Mouse (Mus musculus) MEL (cell line): ENCODE results near the gene Tspan4. TPM values are rescaled to one million over a fixed set of nuclear protein-coding genes. Genes with fewer than 3 reads are reported as not detected.

Source experiments
- DNase-seq: peaks from one replicate; pipeline ENCODE4 v3.0.0; 2011; ENCODE audit warnings: low read depth, low spot score
- H3K27ac ChIP-seq: 2 replicates; pipeline ENCODE4 v1.5.1; 2012; ENCODE audit warnings: low read depth, mild to moderate bottlenecking, control low read depth, low read length, moderate library complexity; ENCODE audit not compliant: control insufficient read depth
- H3K27me3 ChIP-seq, 2 experiments: fragments of 150-350 bp in 1 of 2; sonication (generic) in 1 of 2; 2 replicates each; pipeline ENCODE4 v1.6.1; 2012; ENCODE audit warnings: low read length in 2 of 2, mild to moderate bottlenecking in 2 of 2, improper control_type of control experiment in 1 of 2, moderate library complexity in 1 of 2; ENCODE audit not compliant: insufficient read depth in 2 of 2, control insufficient read depth in 1 of 2
- H3K36me3 ChIP-seq, 2 experiments: 2 replicates each; pipeline ENCODE4 v1.6.1; 2012 to 2014; ENCODE audit warnings: low read length in 2 of 2, improper control_type of control experiment in 1 of 2, inconsistent platforms in 1 of 2, mild to moderate bottlenecking in 1 of 2; ENCODE audit not compliant: insufficient read depth in 2 of 2, control insufficient read depth in 1 of 2
- H3K4me1 ChIP-seq, 2 experiments: fragments of 150-350 bp in 1 of 2; sonication (generic) in 1 of 2; 2 replicates each; pipeline ENCODE4 v1.6.1; 2012; ENCODE audit warnings: low read length in 2 of 2, improper control_type of control experiment in 1 of 2, mild to moderate bottlenecking in 1 of 2; ENCODE audit not compliant: insufficient read depth in 2 of 2, control insufficient read depth in 1 of 2
- H3K4me3 ChIP-seq, 2 experiments: fragments of 150-350 bp in 1 of 2; sonication (generic) in 1 of 2; 2 replicates each; pipeline ENCODE4 v1.5.1; 2012; ENCODE audit warnings: low read depth in 2 of 2, low read length in 2 of 2, mild to moderate bottlenecking in 2 of 2, moderate library complexity in 2 of 2, control low read depth in 1 of 2, improper control_type of control experiment in 1 of 2; ENCODE audit not compliant: control insufficient read depth in 1 of 2, insufficient read depth in 1 of 2
- H3K79me2 ChIP-seq: 2 replicates; pipeline ENCODE4 v1.6.1; 2012; ENCODE audit warnings: mild to moderate bottlenecking, low read length, moderate library complexity; ENCODE audit not compliant: control insufficient read depth, poor library complexity, insufficient read depth
- H3K9ac ChIP-seq: 2 replicates; pipeline ENCODE4 v1.6.1; 2012; ENCODE audit warnings: low read depth, mild to moderate bottlenecking, control low read depth, low read length, moderate library complexity; ENCODE audit not compliant: control insufficient read depth, poor library complexity, severe bottlenecking
- H3K9me3 ChIP-seq: fragments of 150-350 bp; sonication (generic); replicated peaks from 2 replicates; pipeline ENCODE4 v1.6.1; 2012; ENCODE audit warnings: mild to moderate bottlenecking, low read length, improper control_type of control experiment, moderate library complexity; ENCODE audit not compliant: insufficient read depth
- CHD1 ChIP-seq: IDR thresholded peaks from 2 replicates; pipeline ENCODE4 v1.6.1; 2012; ENCODE audit warnings: low read depth, mild to moderate bottlenecking, inconsistent platforms, low read length, improper control_type of control experiment
- CTCF ChIP-seq, 3 experiments: IDR thresholded peaks in 2 of 3; conservative IDR thresholded peaks in 1 of 3; 2 replicates each; pipeline ENCODE4 v1.5.1; 2011 to 2012; ENCODE audit warnings: low read length in 3 of 3, low read depth in 2 of 3, mild to moderate bottlenecking in 2 of 3, improper control_type of control experiment in 1 of 3, inconsistent platforms in 1 of 3, mixed read lengths in 1 of 3, moderate library complexity in 1 of 3; ENCODE audit not compliant: control insufficient read depth in 1 of 3, insufficient read depth in 1 of 3, poor library complexity in 1 of 3, severe bottlenecking in 1 of 3
- ETS1 ChIP-seq: IDR thresholded peaks from 2 replicates; pipeline ENCODE4 v1.6.1; 2012; ENCODE audit warnings: low read depth, mild to moderate bottlenecking, inconsistent platforms, low read length, improper control_type of control experiment, moderate library complexity
- GATA1 ChIP-seq: IDR thresholded peaks from 2 replicates; pipeline ENCODE4 v1.6.1; 2011; ENCODE audit warnings: low read depth, low read length, improper control_type of control experiment
- JUND ChIP-seq: IDR thresholded peaks from 2 replicates; pipeline ENCODE4 v1.6.1; 2011; ENCODE audit warnings: low read depth, mild to moderate bottlenecking, improper control_type of control experiment, low read length
- MAX ChIP-seq: IDR thresholded peaks from 2 replicates; pipeline ENCODE4 v1.6.1; 2011; ENCODE audit warnings: low read length, improper control_type of control experiment
- MAZ ChIP-seq: IDR thresholded peaks from 2 replicates; pipeline ENCODE4 v1.6.1; 2012; ENCODE audit warnings: low read depth, mild to moderate bottlenecking, inconsistent platforms, low read length, improper control_type of control experiment
- MEF2A ChIP-seq: IDR thresholded peaks from 2 replicates; pipeline ENCODE4 v1.6.1; 2014; ENCODE audit warnings: low read depth, mild to moderate bottlenecking, inconsistent platforms, low read length, improper control_type of control experiment; ENCODE audit not compliant: poor library complexity, insufficient replicate concordance, severe bottlenecking; ENCODE audit errors: extremely low read depth
- NRF1 ChIP-seq: IDR thresholded peaks from 2 replicates; pipeline ENCODE4 v1.6.1; 2014; ENCODE audit warnings: low read depth, mild to moderate bottlenecking, inconsistent platforms, low read length, improper control_type of control experiment, moderate library complexity; ENCODE audit not compliant: poor library complexity, insufficient read depth, severe bottlenecking
- POLR2A ChIP-seq, 2 experiments: IDR thresholded peaks; 2 replicates each; pipeline ENCODE4 v1.6.1; 2011 to 2012; ENCODE audit warnings: low read length in 2 of 2, mild to moderate bottlenecking in 2 of 2, control low read depth in 1 of 2, improper control_type of control experiment in 1 of 2, low read depth in 1 of 2, moderate library complexity in 1 of 2; ENCODE audit not compliant: control insufficient read depth in 1 of 2, insufficient read depth in 1 of 2, poor library complexity in 1 of 2
- POLR2AphosphoS2 ChIP-seq: IDR thresholded peaks from 2 replicates; pipeline ENCODE4 v1.6.1; 2011; ENCODE audit warnings: low read length, improper control_type of control experiment
- POLR2AphosphoS5 ChIP-seq: IDR thresholded peaks from 2 replicates; pipeline ENCODE4 v1.6.1; 2012; ENCODE audit warnings: low read depth, borderline replicate concordance, mild to moderate bottlenecking, inconsistent platforms, low read length, moderate library complexity, mixed read lengths
- RAD21 ChIP-seq: IDR thresholded peaks from 2 replicates; pipeline ENCODE4 v1.6.1; 2011; ENCODE audit warnings: mild to moderate bottlenecking, low read depth, low read length, improper control_type of control experiment
- TAL1 ChIP-seq: IDR thresholded peaks from 2 replicates; pipeline ENCODE4 v1.6.1; 2012; ENCODE audit warnings: mild to moderate bottlenecking, inconsistent platforms, low read length, moderate library complexity, mixed read lengths
- TCF12 ChIP-seq: IDR thresholded peaks from 2 replicates; pipeline ENCODE4 v1.6.1; 2014; ENCODE audit warnings: low read depth, mild to moderate bottlenecking, inconsistent platforms, low read length, improper control_type of control experiment, moderate library complexity
- UBTF ChIP-seq: IDR thresholded peaks from 2 replicates; pipeline ENCODE4 v1.6.1; 2012; ENCODE audit warnings: low read depth, mild to moderate bottlenecking, inconsistent platforms, low read length, improper control_type of control experiment, moderate library complexity, borderline replicate concordance; ENCODE audit not compliant: insufficient read depth
- USF1 ChIP-seq: IDR thresholded peaks from 2 replicates; pipeline ENCODE4 v1.6.1; 2014; ENCODE audit warnings: low read depth, mild to moderate bottlenecking, inconsistent platforms, low read length, improper control_type of control experiment, moderate library complexity
- USF2 ChIP-seq, 2 experiments: IDR thresholded peaks; 2 replicates each; pipeline ENCODE4 v1.6.1; 2011 to 2012; ENCODE audit warnings: improper control_type of control experiment in 2 of 2, low read length in 2 of 2, borderline replicate concordance in 1 of 2, inconsistent platforms in 1 of 2, low read depth in 1 of 2, mild to moderate bottlenecking in 1 of 2; ENCODE audit not compliant: insufficient read depth in 1 of 2
- ZC3H11A ChIP-seq: IDR thresholded peaks from 2 replicates; pipeline ENCODE4 v1.6.1; 2012; ENCODE audit warnings: low read depth, mild to moderate bottlenecking, inconsistent platforms, low read length, improper control_type of control experiment
- ZKSCAN1 ChIP-seq: IDR thresholded peaks from 2 replicates; pipeline ENCODE4 v1.6.1; 2012; ENCODE audit warnings: low read depth, mild to moderate bottlenecking, inconsistent platforms, low read length, improper control_type of control experiment, moderate library complexity
- ZNF384 ChIP-seq: IDR thresholded peaks from 2 replicates; pipeline ENCODE4 v1.6.1; 2012; ENCODE audit warnings: low read depth, mild to moderate bottlenecking, inconsistent platforms, low read length, improper control_type of control experiment
- polyA plus RNA-seq, 2 experiments: library from polyadenylated mRNA; stranded (reverse) in 1 of 2; unstranded in 1 of 2; fragments of >175 nt in 1 of 2; fragments of >200 nt in 1 of 2; gene quantifications; 2 replicates each; pipeline versions ENCODE4 v1.2.1 to v1.2.4; 2012; ENCODE audit warnings: low replicate concordance in 2 of 2, low read depth in 1 of 2; ENCODE audit not compliant: insufficient read length in 2 of 2, insufficient read depth in 1 of 2, missing spikeins in 1 of 2
- total RNA-seq: library from RNA; depleted of rRNA; stranded (reverse); fragments of 300-350 nt; gene quantifications from 2 replicates; pipeline ENCODE4 v1.2.3, GENCODE M21; 2012

Gene Tspan4
- total and polyA plus RNA-seq, 3 experiments = 97.9 to 110 TPM; not detected in 1

DNA sequence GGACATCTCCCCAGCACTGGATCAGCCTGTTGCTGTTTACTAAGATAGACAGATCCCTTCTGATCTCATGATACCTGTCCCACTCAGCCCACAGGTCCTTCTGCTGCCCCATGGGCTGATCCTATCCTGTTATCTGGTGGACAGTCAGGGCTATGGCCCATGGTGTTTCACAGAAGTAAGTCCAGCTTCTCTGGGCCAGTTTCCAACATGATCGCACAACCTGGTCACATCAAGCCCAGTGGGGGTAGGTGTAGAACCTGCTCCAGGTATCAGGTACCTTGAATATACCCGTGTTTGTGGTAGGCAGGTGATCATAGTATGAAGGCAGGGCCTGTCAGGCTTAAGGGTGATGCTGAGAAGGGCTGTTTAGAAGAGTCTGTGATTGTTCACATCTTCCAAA lies 20.3 kb downstream of the Tspan4 start:
- Histone ChIP-seq H3K4me3 (no peak overlapping the region), H3K36me3 (no peaks in the 10 kb centered on the region; a peak in 1 of 4 replicates), H3K4me1 (no peaks in the 10 kb centered on the region), H3K27ac (no peak overlapping the region), H3K9ac (no peak overlapping the region), H3K27me3 (no peaks in the 10 kb centered on the region), H3K9me3 (no peaks in the 10 kb centered on the region), H3K79me2 (no peaks in the 10 kb centered on the region)
- no peak for TF ChIP-seq UBTF
- TF ChIP-seq POLR2AphosphoS5 = no peak
- no peak for TF ChIP-seq RAD21
- no peak for TF ChIP-seq ZNF384
- no peak for TF ChIP-seq TAL1
- no peak for TF ChIP-seq NRF1
- TF ChIP-seq MAZ = no peak
- no peak for TF ChIP-seq ETS1
- no peak for TF ChIP-seq USF1
- TF ChIP-seq CHD1 = no peak
- DNase-seq = no peak

DNA sequence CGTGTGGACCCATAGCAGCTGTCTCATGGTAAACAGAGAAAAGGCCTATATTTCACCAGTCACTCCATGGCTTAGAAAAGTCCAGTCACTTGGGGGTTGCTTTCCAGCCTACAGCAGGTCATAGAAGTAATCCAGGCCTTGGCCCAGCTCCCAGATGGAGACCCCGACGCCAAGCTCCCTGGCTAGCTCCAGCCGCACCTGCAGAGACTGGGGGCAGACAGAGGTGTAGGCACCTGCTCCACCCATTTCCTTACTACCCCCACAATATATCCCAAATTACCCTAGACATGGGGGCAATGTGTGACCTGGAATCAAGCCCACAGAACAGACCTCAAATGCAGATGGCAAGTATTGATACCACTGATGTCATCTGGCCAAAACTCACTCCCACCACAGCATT lies 20.9 kb downstream of the Tspan4 start:
- Histone ChIP-seq H3K9me3 (no peaks in the 10 kb centered on the region), H3K36me3 (no peaks in the 10 kb centered on the region; a peak in 1 of 4 replicates), H3K79me2 (no peaks in the 10 kb centered on the region), H3K27ac (no peak overlapping the region), H3K27me3 (no peaks in the 10 kb centered on the region), H3K4me1 (no peaks in the 10 kb centered on the region), H3K4me3 (no peak overlapping the region)
- no peak for DNase-seq
- TF ChIP-seq TCF12 = no peak
- no peak for TF ChIP-seq CTCF (IDR thresholded peaks at IDR 0.05 in 2 of 3, conservative IDR thresholded peaks at IDR 0.05 in 1 of 3; ENCODE audit: control insufficient read depth in 1 of 3, insufficient read depth in 1 of 3, low read depth in 2 of 3, low read length in 3 of 3, poor library complexity in 1 of 3, severe bottlenecking in 1 of 3)
- TF ChIP-seq ZC3H11A = no peak
- TF ChIP-seq GATA1 = no peak
- TF ChIP-seq MAX = no peak
- TF ChIP-seq RAD21 = no peak
- no peak for TF ChIP-seq MAZ
- TF ChIP-seq USF2 (IDR thresholded peaks at IDR 0.05; ENCODE audit: borderline replicate concordance in 1 of 2, insufficient read depth in 1 of 2, low read depth in 1 of 2, low read length in 2 of 2) = no peak
- no peak for TF ChIP-seq UBTF
- no peak for TF ChIP-seq ZKSCAN1
- TF ChIP-seq MEF2A = no peak
- TF ChIP-seq JUND = no peak
- no peak for TF ChIP-seq POLR2AphosphoS2
- TF ChIP-seq POLR2A (IDR thresholded peaks at IDR 0.05; ENCODE audit: control insufficient read depth in 1 of 2, insufficient read depth in 1 of 2, low read depth in 1 of 2, low read length in 2 of 2, poor library complexity in 1 of 2) = no peak
- TF ChIP-seq, all 39 proteins: peak for 0
- no peak overlapping the region for H3K9ac ChIP-seq
